Mouse (Mus musculus) cerebellum, adult 2 months (tissue): Measurements from ENCODE around the gene Dpf1. TPM values are rescaled to one million over a fixed set of nuclear protein-coding genes. Genes with fewer than 3 reads are reported as not detected.

Experiments used
- DNase-seq, 2 experiments: peaks; one replicate each; pipeline ENCODE4 v3.0.0; 2021
- H3K27ac ChIP-seq: fragments of 200-500 bp; 2 replicates; pipeline ENCODE4 v1.5.1; 2012; ENCODE audit warnings: low read length, control low read depth, inconsistent platforms; ENCODE audit not compliant: insufficient read depth
- H3K27me3 ChIP-seq: fragments of 200-500 bp; 2 replicates; pipeline ENCODE4 v1.6.1; 2012; ENCODE audit warnings: inconsistent platforms, mild to moderate bottlenecking, low read length, moderate library complexity; ENCODE audit not compliant: control insufficient read depth, insufficient read depth
- H3K4me1 ChIP-seq: fragments of 200-500 bp; 2 replicates; pipeline ENCODE4 v1.6.1; 2011; ENCODE audit warnings: low read length; ENCODE audit not compliant: control insufficient read depth, insufficient read depth
- H3K4me3 ChIP-seq: fragments of 200-500 bp; replicated peaks from 2 replicates; pipeline ENCODE3; 2011; ENCODE audit warnings: mild to moderate bottlenecking, low read depth, low read length, control low read depth; ENCODE audit not compliant: insufficient read depth
- CTCF ChIP-seq: fragments of 200-500 bp; IDR thresholded peaks from 2 replicates; pipeline ENCODE4 v1.5.1; 2011; ENCODE audit warnings: low read depth, mild to moderate bottlenecking, control low read depth, low read length, moderate library complexity, borderline replicate concordance; ENCODE audit not compliant: insufficient read depth
- POLR2A ChIP-seq: fragments of 200-500 bp; IDR thresholded peaks from 2 replicates; pipeline ENCODE4 v1.6.1; 2011; ENCODE audit warnings: low read length, control low read depth, borderline replicate concordance; ENCODE audit not compliant: insufficient read depth
- WGBS: fragments of 180-500 bp; shearing (Covaris S2); methylation state at CpG from one replicate; pipeline ENCODE4 v1.1.7; 2018; 5-methylcytosine and 5-hydroxymethylcytosine counted together
- polyA plus RNA-seq: library from polyadenylated mRNA; depleted of rRNA; stranded (reverse); fragments of >200 nt; gene quantifications from 2 replicates; pipeline ENCODE4 v1.2.3, GENCODE M21; 2012

The Dpf1 gene
- polyA plus RNA-seq, 1 experiment, result 28.3 TPM

- TF ChIP-seq POLR2A (no peak), CTCF (peak; percentile 89)
- H3K4me1 ChIP-seq, result peaks cover 16% of the 10 kb centered on the region
- DNase-seq, result peak; percentile 74
- H3K27me3 ChIP-seq, result no peaks in the 10 kb centered on the region
- H3K4me3 ChIP-seq, result no peak overlapping the region
- H3K27ac ChIP-seq, result no peak overlapping the region
- 13% methylated on average over 10 of the region's 10 CpGs for WGBS
Measured at GRCm38 (mm10) chr7:29296998-29297397, 6.8 kb upstream of the Dpf1 start.

GRCm38 (mm10) chr7:29301127-29301566 lies 2.6 kb upstream of the Dpf1 start:
- peak; percentile 73 to 78 for DNase-seq
- Histone ChIP-seq H3K4me1 (peaks cover 9% of the 10 kb centered on the region; the same call in 1 of the 2 replicates), H3K4me3 (no peak overlapping the region), H3K27me3 (no peaks in the 10 kb centered on the region), H3K27ac (no peak overlapping the region)
- 5% methylated on average over 7 of the region's 7 CpGs for WGBS
- TF ChIP-seq POLR2A (no peak), CTCF (peak; percentile 77)

- H3K27ac ChIP-seq, result no peak overlapping the region
- H3K4me3 ChIP-seq, result no peak overlapping the region
- 59% methylated on average over 7 of the region's 7 CpGs for WGBS
- peaks cover 11% of the 10 kb centered on the region; the same call in 1 of the 2 replicates for H3K4me1 ChIP-seq
- DNase-seq, result peak in 1 of 2 experiments; percentile 14
- TF ChIP-seq POLR2A, result no peak
- no peak for TF ChIP-seq CTCF
- H3K27me3 ChIP-seq, result no peaks in the 10 kb centered on the region
Measured at GRCm38 (mm10) chr7:29302641-29303040, 1.1 kb upstream of the Dpf1 start.

- peak; percentile 47 to 56 for DNase-seq
- no peak for TF ChIP-seq CTCF
- no peak for TF ChIP-seq POLR2A
Measured at GRCm38 (mm10) chr7:29304463-29305262, 912 bp downstream of the Dpf1 start.

GRCm38 (mm10) chr7:29305263-29305988 lies 1.7 kb downstream of the Dpf1 start:
- no peak overlapping the region for H3K27ac ChIP-seq
- DNase-seq, result peak; percentile 54
- TF ChIP-seq POLR2A, result no peak
- no peak for TF ChIP-seq CTCF

More at GRCm38 (mm10) chr7:29304463-29305262, 912 bp downstream of the Dpf1 start:
- WGBS, result under 1% methylated on average over 46 of the region's 48 CpGs
- H3K27me3 ChIP-seq, result no peaks in the 10 kb centered on the region
- no peak overlapping the region for H3K27ac ChIP-seq
- H3K4me3 ChIP-seq, result peak overlapping the region; percentile 50
- H3K4me1 ChIP-seq, result peaks cover 12% of the 10 kb centered on the region; the same call in 1 of the 2 replicates

GRCm38 (mm10) chr7:29306108-29306507 lies 2.4 kb downstream of the Dpf1 start:
- WGBS, result 62% methylated on average over 7 of the region's 7 CpGs
- no peak for DNase-seq
- TF ChIP-seq CTCF, result no peak
- TF ChIP-seq POLR2A, result no peak
- Histone ChIP-seq H3K4me3 (no peak overlapping the region), H3K27me3 (no peaks in the 10 kb centered on the region), H3K4me1 (peaks cover 14% of the 10 kb centered on the region; the same call in 1 of the 2 replicates), H3K27ac (no peak overlapping the region)

More at GRCm38 (mm10) chr7:29305263-29305988, 1.7 kb downstream of the Dpf1 start:
- H3K4me3 ChIP-seq, result peak overlapping the region; percentile 50
- H3K27me3 ChIP-seq, result no peaks in the 10 kb centered on the region
- H3K4me1 ChIP-seq, result peaks cover 14% of the 10 kb centered on the region; the same call in 1 of the 2 replicates
- 19% methylated on average over 9 of the region's 9 CpGs for WGBS

GRCm38 (mm10) chr7:29306619-29307018 lies 2.9 kb downstream of the Dpf1 start:
- TF ChIP-seq POLR2A, result no peak
- TF ChIP-seq CTCF, result peak; percentile 51
- Histone ChIP-seq H3K27me3 (no peaks in the 10 kb centered on the region), H3K4me1 (peaks cover 14% of the 10 kb centered on the region; the same call in 1 of the 2 replicates), H3K27ac (no peak overlapping the region), H3K4me3 (no peak overlapping the region)
- 24% methylated on average over 7 of the region's 7 CpGs for WGBS
- peak in 1 of 2 experiments; percentile 55 for DNase-seq
